Mouse (Mus musculus) embryo, embryonic 10.5 days (tissue): Measurements from ENCODE around the gene Fbxw5.
A peak's percentile ranks its signal among the peaks of the same experiment; 100 is the strongest.

Experiments
- DNase-seq: peaks from one replicate; pipeline ENCODE4 v3.0.0-alpha.2; 2015; ENCODE audit warnings: low spot score

The Fbxw5 gene

DNA sequence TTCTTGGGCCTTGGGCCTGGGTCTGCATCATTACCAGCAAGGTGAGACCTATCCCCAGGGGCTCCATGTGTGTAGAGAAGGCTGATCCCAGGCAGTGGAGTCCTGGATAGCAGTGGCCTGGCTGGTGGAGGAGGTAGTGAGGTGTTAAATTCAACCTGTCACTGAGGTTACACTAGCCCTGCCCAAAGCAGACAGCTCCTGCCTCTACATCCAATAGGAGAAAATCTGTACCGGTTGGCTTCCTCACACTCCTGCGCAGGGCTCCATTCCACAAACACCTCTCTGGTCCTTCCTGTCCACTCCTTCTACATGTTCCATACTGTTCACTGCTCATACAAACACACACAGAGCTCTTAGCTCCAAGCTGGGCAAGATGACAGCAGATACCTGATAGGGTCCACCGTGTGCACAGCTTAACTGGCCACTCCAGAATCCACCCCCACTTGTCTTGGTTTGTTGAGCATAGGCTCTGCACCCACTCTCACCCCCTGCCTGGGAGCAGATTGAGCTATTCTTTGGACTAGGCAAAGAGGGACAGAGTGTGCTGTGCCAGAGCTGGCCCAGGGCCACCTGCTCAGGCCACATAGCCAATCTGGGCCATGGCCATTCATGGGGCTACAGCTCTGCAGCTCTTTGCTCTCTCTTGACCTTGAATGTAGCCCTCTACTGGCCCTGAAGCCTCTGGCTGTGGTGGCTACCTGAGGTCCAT, 22.4 kb upstream of the Fbxw5 start:
- DNase-seq, result no peak

DNA sequence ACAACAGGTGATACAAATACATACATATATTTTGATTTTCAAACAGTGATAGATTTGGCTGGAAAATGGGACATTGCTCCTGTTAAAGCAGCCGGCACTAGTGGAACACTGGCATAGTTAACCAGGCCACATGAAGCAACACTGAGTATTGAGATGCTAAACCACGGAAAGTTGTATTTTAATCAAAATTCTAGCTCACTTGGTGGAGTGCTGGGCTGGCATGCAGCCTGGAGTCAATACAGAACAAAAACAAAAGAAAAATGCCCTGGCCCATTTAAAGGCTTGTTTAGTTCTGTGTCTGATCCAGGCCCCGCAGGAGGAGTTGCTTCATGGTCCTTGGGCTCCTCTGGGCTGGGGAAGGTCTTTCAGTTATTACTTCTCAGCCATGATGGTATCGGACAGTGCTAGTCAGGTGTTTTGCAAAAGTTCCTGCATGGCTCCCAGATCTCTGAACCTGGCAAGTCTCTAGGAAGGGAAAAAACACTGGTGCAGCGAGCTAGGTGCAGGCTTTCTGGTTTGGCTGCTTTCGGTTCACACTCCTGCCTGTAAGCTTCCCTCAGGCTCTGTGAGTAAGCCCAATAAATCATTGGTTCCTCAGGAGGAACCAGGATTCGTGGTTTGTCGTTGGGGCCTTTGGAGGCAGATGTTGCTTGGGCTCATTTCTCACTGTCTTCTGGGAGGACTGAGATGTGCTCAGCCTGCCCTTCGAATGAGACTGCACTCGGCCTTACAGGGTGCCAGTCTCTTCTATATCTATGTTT, 20.8 kb upstream of the Fbxw5 start:
- no peak for DNase-seq

GRCm38 (mm10) chr2:25480541-25480940, 20.0 kb upstream of the Fbxw5 start:
- no peak for DNase-seq

DNA sequence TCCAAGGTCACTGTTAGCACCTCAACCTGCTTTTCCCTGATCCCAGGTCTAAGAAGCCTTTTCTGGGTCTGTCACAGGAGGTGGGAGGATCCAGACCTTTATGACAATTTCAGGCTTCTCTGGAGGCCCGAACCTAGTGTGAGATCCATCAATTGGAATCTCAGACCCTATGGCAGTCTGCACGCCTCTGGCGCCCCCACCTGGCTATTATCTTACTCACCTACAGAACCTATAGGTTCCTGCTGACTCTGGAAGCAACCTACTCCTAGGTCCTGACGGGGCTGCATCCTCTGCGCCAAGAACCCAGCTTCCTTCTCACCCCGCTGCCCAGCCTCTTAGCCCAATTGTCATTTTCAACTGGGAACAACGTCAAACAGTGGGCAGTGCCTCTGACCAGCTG, 17.6 kb upstream of the Fbxw5 start:
- peak; percentile 53 for DNase-seq

DNA sequence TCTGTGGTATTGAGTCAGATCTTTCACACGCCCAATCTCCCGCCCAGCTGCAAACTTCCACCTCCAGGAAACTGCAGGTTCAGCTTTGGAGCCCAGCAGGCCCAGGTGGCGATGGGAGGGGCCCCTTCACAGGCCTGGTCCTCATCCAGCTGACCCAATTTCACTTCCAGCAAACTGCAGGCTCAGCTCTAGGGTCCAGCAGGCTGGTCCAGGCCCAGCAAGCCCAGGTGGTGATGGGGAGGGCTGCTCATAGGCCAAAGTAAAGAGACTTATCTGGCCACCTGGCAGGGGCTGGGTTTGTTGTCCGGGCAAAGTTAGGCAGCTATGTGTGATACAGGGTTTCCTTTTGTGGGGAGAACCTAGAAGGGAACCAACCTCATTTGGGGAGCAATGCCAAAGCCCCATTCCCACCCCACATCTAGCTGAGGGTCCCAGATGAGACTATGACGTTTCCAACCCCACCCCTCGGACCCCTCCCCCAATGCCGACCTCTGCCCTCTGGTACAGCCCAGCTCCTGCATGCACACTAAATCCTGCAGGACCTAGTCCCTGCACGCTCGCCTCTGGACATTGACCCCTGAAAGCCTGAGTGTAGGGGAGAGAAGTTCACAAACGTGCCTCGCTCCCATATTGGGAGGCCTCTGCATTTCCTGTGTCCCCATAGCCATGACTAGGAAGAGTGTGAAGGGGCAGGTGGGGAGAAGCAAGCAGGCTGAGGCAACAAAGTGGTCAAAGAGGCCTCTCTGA, 15.5 kb upstream of the Fbxw5 start:
- DNase-seq, result no peak

GRCm38 (mm10) chr2:25487965-25488670, 12.4 kb upstream of the Fbxw5 start:
- no peak for DNase-seq

GRCm38 (mm10) chr2:25488671-25489068, 11.9 kb upstream of the Fbxw5 start:
- DNase-seq, result no peak

DNA sequence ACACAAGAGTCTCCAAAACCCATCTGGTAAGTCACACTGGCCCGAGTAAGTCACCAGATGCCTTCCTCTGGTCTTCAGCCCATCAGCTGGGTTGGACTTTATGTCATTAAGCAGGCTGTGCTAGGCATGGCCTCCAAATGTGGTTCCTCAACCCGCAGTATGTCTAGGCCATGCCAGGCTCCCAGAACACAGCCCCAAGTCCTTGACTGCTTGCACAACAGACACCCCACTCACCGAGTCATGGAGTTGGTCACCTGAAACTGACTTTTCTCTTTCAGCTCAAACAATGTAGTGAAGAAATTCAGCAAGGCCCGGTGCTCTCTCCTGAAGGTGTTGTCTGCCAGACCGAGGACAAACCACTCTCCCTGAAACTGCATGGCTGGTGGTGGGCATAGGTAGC, 7.6 kb upstream of the Fbxw5 start:
- no peak for DNase-seq

DNA sequence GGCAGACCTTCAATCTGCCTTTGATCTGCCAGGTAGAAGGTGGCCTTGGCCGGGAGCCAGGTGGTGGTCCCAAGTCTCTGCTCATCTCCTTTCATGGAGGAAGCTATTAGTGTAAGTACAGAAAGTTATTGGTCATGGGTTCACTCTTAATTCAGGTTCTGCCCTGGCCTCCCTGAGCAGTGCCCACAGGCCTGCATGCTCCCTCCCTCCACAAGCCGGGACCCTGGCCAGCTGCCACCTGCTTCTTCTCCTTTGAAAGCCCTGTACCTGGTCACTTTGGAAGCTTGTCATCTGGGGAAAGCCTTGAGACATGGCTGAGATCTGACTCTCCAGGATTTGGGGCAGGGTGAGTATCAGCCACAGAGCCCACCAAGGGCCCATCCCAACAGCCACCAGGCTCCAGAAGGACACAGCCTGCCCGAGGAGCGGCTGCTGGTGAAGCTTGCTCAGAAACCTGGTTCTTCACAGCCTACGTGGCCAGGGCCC, 7.0 kb upstream of the Fbxw5 start, which contains the start of gene Lcn12:
Gene Lcn12 (minus strand): TSS at position 436 of the 486 bp plus-strand sequence.
- no peak for DNase-seq

DNA sequence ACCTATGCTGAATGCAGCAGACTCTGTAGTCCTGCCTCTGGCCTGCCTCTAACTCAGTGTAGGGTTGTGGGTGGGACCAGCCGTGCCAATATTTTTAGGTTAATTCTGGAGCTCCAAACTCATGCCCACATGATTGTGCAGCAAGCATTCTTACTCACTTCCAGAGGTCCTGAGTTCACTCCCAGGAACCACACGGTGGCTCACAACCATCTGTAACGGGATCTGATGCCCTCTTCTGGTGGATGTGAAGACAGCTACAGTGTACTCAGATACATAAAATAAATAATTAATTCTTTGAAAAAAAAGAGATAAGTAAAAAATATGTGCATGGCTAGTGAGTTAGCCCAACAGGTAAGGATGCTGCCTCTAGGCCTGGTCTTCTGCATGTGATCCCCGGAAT, 4.1 kb upstream of the Fbxw5 start:
- DNase-seq, result peak; percentile 66

DNA sequence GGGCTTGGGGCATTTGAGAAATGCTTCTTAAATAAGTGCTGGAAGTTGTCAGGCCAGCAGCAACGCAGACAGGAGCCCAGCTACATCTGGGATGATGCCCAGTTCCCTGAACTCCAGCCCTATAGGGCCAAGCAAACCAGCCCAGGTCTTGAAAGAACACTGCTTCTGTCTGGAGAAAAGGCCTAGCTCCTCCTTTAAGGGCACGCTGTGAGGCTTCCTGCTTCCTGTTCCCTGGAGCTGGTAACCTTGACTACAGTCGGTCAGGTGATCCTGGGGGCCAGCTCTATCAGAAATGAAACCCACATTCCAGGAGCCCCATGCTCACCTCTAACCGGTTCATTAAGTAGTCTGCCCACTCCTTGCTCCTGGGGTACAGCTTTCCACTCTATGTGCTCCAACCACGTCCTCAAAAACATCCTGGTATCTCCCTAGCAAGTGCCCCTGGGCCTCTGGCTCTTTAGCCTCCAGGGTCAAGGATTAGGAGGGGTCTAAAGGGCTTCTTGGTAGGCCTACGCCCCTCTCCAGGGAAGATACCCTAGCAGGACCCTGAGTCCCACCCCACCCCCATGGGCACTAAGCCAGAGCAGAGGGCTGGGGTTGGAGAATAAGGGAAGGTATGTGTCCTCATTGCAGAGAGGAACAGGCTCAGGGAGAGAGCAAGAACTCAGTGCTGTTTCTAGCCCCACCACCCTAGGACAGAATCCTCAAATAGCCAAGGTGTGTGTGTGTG, 2.5 kb upstream of the Fbxw5 start:
- DNase-seq, result peak; percentile 3

GRCm38 (mm10) chr2:25498622-25499478, 1.7 kb upstream of the Fbxw5 start:
- no peak for DNase-seq

- DNase-seq, result no peak
Observed at GRCm38 (mm10) chr2:25500071-25500575, 427 bp upstream of the Fbxw5 start.

- peak; percentile 16 for DNase-seq
Observed at GRCm38 (mm10) chr2:25501593-25502486, 1.3 kb downstream of the Fbxw5 start, which contains the start of gene C8g. TSS of gene C8g (minus strand) at chr2:25501719.

DNA sequence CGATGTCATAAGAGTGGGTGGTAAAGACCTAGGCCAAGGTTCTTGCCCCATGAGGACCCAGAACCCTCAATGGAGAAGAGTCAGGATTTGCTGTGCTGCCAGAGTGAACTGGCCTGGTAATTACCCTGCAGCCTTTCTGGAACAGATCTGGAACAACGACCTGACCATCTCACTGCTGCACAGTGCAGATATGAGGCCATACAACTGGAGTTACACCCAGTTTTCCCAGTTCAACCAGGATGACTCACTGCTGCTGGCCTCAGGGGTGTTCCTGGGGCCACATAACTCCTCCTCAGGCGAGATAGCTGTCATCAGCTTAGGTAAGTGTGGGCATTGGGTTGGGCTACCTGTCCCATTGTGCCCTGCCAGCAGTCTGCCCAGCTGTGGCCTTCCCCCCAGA, 2.2 kb downstream of the Fbxw5 start:
- no peak for DNase-seq

DNA sequence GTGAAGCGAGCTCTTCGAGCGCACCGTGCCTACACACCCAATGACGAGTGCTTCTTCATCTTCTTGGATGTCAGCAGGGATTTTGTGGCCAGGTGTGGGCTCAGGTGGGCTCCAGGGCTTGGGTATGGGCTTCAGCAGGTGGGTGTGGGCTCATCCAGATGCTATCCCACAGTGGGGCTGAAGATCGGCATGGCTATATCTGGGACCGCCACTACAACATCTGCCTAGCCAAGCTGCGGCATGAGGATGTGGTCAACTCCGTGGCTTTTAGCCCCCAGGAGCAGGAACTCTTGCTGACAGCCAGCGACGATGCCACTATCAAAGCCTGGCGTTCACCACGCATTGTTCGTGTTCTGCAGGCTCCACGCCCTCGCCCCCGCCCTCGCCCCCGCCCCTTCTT, 4.0 kb downstream of the Fbxw5 start:
- no peak for DNase-seq

DNA sequence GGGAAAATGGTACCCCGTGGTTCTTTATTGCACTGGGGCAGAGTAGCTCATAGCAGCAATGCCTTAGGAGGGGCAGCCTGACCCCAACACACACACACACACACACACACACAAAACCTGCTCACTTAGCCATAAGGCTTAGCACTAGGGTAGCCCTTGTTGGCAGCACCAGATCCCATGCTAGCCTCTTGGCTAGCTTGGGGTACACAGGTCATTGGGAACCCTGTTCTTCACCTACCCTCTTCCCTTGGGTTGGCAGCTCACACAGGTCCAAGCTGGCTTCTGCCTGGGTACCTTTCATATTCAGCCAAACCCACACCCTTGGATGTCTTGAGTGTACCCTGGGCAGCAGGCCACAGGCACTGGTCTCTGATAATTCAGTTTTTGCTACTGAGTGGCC, 4.5 kb downstream of the Fbxw5 start:
- DNase-seq, result no peak

DNA sequence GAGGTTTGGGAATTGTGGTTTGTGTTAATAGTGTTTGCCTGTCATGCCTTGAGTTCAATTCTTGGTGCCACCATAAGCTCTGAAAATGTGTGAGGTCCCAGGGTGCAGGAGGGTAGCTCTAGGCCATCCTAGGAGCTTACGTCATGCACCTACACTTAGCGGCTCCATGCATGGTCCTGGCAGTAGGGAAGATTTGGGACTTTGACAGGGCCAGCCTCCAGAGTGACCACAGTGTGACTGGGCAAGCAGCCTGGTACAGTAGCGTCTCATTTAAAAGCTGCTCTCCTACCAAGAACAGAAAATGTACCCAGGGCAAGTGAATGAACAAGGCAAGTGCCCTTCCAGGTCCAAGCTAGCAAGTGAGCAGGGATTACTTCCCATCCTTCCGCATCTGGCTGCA, 5.3 kb downstream of the Fbxw5 start:
- DNase-seq, result no peak

DNA sequence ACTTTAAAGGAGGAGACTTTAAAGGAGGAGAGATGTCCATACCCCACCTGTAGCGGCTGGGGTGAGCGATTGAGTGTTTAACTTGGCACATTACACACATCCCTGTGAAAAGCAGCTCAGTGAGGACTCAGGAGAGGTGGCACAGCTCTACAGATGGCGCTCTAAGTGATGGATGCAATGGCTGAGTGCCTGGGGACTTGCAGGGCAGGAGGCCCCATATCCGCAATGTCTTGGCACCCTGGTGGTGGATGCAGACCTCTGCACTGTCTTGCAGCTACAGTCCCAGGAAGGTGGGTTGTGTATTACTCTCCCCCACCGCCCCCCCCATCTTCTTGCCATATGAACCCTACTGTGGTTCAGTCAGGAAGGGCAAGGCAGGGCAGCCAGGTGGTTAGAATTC, 6.4 kb downstream of the Fbxw5 start:
- DNase-seq, result peak; percentile 29
